Mouse (Mus musculus): ENCODE measurements around the gene Etfa. TPM values are rescaled to one million over a fixed set of nuclear protein-coding genes. Genes with fewer than 3 reads are reported as not detected.

Gene Etfa
- polyA plus RNA-seq, 1 experiment: 1,767 TPM

GRCm38 (mm10) chr9:55452906-55453305 lies 59.1 kb downstream of the Etfa start:
- no peak overlapping the region for H3K27ac ChIP-seq (replicated peaks; ENCODE audit: low read depth, low read length)
- H3K4me1 ChIP-seq (ENCODE audit: control insufficient read depth, insufficient read depth, insufficient read length, low read length): 0 out of 2 replicates have a peak, but pooled peaks cover 2% of the 10 kb centered on the region
- H3K4me3 ChIP-seq (ENCODE audit: insufficient read depth, low read depth, low read length): no peak overlapping the region

GRCm38 (mm10) chr9:55451426-55451825 lies 60.6 kb downstream of the Etfa start:
- Histone ChIP-seq H3K27ac (replicated peaks; ENCODE audit: low read depth, low read length) (no peak overlapping the region), H3K4me1 (ENCODE audit: control insufficient read depth, insufficient read depth, insufficient read length, low read length) (0 out of 2 replicates have a peak, but pooled peaks cover 2% of the 10 kb centered on the region), H3K4me3 (ENCODE audit: insufficient read depth, low read depth, low read length) (no peak overlapping the region)

GRCm38 (mm10) chr9:55450035-55450434 lies 62.0 kb downstream of the Etfa start:
- Histone ChIP-seq H3K27ac (replicated peaks; ENCODE audit: low read depth, low read length) (no peak overlapping the region), H3K4me1 (ENCODE audit: control insufficient read depth, insufficient read depth, insufficient read length, low read length) (0 out of 2 replicates have a peak, but pooled peaks cover 2% of the 10 kb centered on the region), H3K4me3 (ENCODE audit: insufficient read depth, low read depth, low read length) (no peak overlapping the region)

GRCm38 (mm10) chr9:55449108-55449507 lies 62.9 kb downstream of the Etfa start:
- Histone ChIP-seq H3K27ac (replicated peaks; ENCODE audit: low read depth, low read length) (no peak overlapping the region), H3K4me3 (ENCODE audit: insufficient read depth, low read depth, low read length) (no peak overlapping the region), H3K4me1 (ENCODE audit: control insufficient read depth, insufficient read depth, insufficient read length, low read length) (0 out of 2 replicates have a peak, but pooled peaks cover 2% of the 10 kb centered on the region)

- Histone ChIP-seq H3K4me1 (ENCODE audit: control insufficient read depth, insufficient read depth, insufficient read length, low read length) (no peaks in the 10 kb centered on the region), H3K27ac (replicated peaks; ENCODE audit: low read depth, low read length) (no peak overlapping the region), H3K4me3 (ENCODE audit: insufficient read depth, low read depth, low read length) (no peak overlapping the region)
These were observed 64.5 kb downstream of the Etfa start for GRCm38 (mm10) chr9:55447509-55447908.

- no peak overlapping the region for H3K4me3 ChIP-seq (ENCODE audit: insufficient read depth, low read depth, low read length)
- H3K4me1 ChIP-seq (ENCODE audit: control insufficient read depth, insufficient read depth, insufficient read length, low read length): no peaks in the 10 kb centered on the region
- no peak overlapping the region for H3K27ac ChIP-seq (replicated peaks; ENCODE audit: low read depth, low read length)
These were observed 72.8 kb downstream of the Etfa start for GRCm38 (mm10) chr9:55439206-55439780.

- H3K4me1 ChIP-seq (ENCODE audit: control insufficient read depth, insufficient read depth, insufficient read length, low read length): no peaks in the 10 kb centered on the region
These were observed 73.6 kb downstream of the Etfa start for GRCm38 (mm10) chr9:55438433-55438832.

GRCm38 (mm10) chr9:55433875-55434274 lies 78.2 kb downstream of the Etfa start:
- Histone ChIP-seq H3K4me1 (ENCODE audit: control insufficient read depth, insufficient read depth, insufficient read length, low read length) (no peaks in the 10 kb centered on the region), H3K27ac (replicated peaks; ENCODE audit: low read depth, low read length) (no peak overlapping the region), H3K4me3 (ENCODE audit: insufficient read depth, low read depth, low read length) (no peak overlapping the region)

More at GRCm38 (mm10) chr9:55438433-55438832, 73.6 kb downstream of the Etfa start:
- no peak overlapping the region for H3K27ac ChIP-seq (replicated peaks; ENCODE audit: low read depth, low read length)
- no peak overlapping the region for H3K4me3 ChIP-seq (ENCODE audit: insufficient read depth, low read depth, low read length)

GRCm38 (mm10) chr9:55432306-55433289 lies 79.4 kb downstream of the Etfa start:
- Histone ChIP-seq H3K27ac (replicated peaks; ENCODE audit: low read depth, low read length) (no peak overlapping the region), H3K4me3 (ENCODE audit: insufficient read depth, low read depth, low read length) (no peak overlapping the region)

GRCm38 (mm10) chr9:55430133-55430532 lies 81.9 kb downstream of the Etfa start:
- H3K27ac ChIP-seq (replicated peaks; ENCODE audit: low read depth, low read length): no peak overlapping the region
- no peak overlapping the region for H3K4me3 ChIP-seq (ENCODE audit: insufficient read depth, low read depth, low read length)
- peaks cover 9% of the 10 kb centered on the region; the same call in 1 of the 2 replicates for H3K4me1 ChIP-seq (ENCODE audit: control insufficient read depth, insufficient read depth, insufficient read length, low read length)

More at GRCm38 (mm10) chr9:55432306-55433289, 79.4 kb downstream of the Etfa start:
- H3K4me1 ChIP-seq (ENCODE audit: control insufficient read depth, insufficient read depth, insufficient read length, low read length): no peaks in the 10 kb centered on the region

GRCm38 (mm10) chr9:55429242-55429975 lies 82.6 kb downstream of the Etfa start:
- no peak overlapping the region for H3K27ac ChIP-seq (replicated peaks; ENCODE audit: low read depth, low read length)
- peaks cover 9% of the 10 kb centered on the region; the same call in 1 of the 2 replicates for H3K4me1 ChIP-seq (ENCODE audit: control insufficient read depth, insufficient read depth, insufficient read length, low read length)
- no peak overlapping the region for H3K4me3 ChIP-seq (ENCODE audit: insufficient read depth, low read depth, low read length)

- peak overlapping the region; percentile 98 for H3K27ac ChIP-seq (replicated peaks; ENCODE audit: low read depth, low read length)
- no peak overlapping the region for H3K4me3 ChIP-seq (ENCODE audit: insufficient read depth, low read depth, low read length)
- peaks cover 19% of the 10 kb centered on the region for H3K4me1 ChIP-seq (ENCODE audit: control insufficient read depth, insufficient read depth, insufficient read length, low read length)
These were observed 86.7 kb downstream of the Etfa start for GRCm38 (mm10) chr9:55425271-55425810.

GRCm38 (mm10) chr9:55423451-55424424 lies 88.3 kb downstream of the Etfa start:
- Histone ChIP-seq H3K27ac (replicated peaks; ENCODE audit: low read depth, low read length) (peak overlapping the region; percentile 96), H3K4me3 (ENCODE audit: insufficient read depth, low read depth, low read length) (no peak overlapping the region), H3K4me1 (ENCODE audit: control insufficient read depth, insufficient read depth, insufficient read length, low read length) (peaks cover 19% of the 10 kb centered on the region)

- Histone ChIP-seq H3K4me3 (ENCODE audit: insufficient read depth, low read depth, low read length) (no peak overlapping the region), H3K27ac (replicated peaks; ENCODE audit: low read depth, low read length) (peak overlapping the region; percentile 92)
These were observed 90.3 kb downstream of the Etfa start for GRCm38 (mm10) chr9:55421786-55422185.

More at GRCm38 (mm10) chr9:55421786-55422185, 90.3 kb downstream of the Etfa start:
- H3K4me1 ChIP-seq (ENCODE audit: control insufficient read depth, insufficient read depth, insufficient read length, low read length): peaks cover 19% of the 10 kb centered on the region
